Mouse (Mus musculus) CD4-positive, CD25-positive, alpha-beta regulatory T cell (primary cell): ENCODE data around the gene Psg18. TPM values are rescaled to one million over a fixed set of nuclear protein-coding genes. Genes with fewer than 3 reads are reported as not detected.

Source experiments
- polyA plus RNA-seq: library from polyadenylated mRNA; unstranded; fragments of 100-300 nt; shearing (Covaris generic); gene quantifications from one replicate; pipeline ENCODE4 v1.2.1, GENCODE M21; 2017

Psg18 gene
- not detected for polyA plus RNA-seq

DNA sequence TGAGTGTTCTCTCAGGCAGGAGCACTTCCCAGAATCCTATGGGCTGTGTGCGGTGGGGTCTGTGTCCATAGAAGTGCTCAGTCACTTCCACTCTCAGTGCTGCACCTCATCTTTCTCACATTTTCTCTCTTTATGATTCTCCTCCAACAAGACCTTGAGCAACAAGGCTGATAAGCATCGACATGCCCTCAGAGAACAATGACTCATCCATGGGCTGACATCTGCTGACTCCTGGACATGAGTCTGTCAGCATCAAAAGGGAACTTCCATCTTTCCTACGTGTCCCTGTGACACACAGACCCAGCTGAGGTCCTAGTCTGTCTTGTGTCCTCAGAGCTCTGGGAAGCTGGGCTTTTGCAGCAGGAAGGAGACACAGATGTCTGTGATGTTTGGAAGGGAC, at the start of gene Psg18:
Psg18 (minus strand) TSS at position 101 of the 400 bp plus-strand sequence.

Other genes starting within 250 kb of the Psg18 start
- gene Igfl3, start 178.5 kb downstream of the Psg18 start, polyA plus RNA-seq: not detected
- not detected for gene Mill1, start 109.7 kb downstream of the Psg18 start, polyA plus RNA-seq
- not detected for gene Psg28, start 77.0 kb upstream of the Psg18 start, polyA plus RNA-seq
- not detected for gene Psg26, start 129.2 kb upstream of the Psg18 start, polyA plus RNA-seq
- not detected for gene Psg25, start 177.3 kb upstream of the Psg18 start, polyA plus RNA-seq
- not detected for gene Psg27, start 212.3 kb upstream of the Psg18 start, polyA plus RNA-seq